Mouse (Mus musculus) megakaryocyte, embryonic 14.5 days (primary cell): ENCODE measurements around the gene Spata2. TPM values are rescaled to one million over a fixed set of nuclear protein-coding genes. Genes with fewer than 3 reads are reported as not detected.

ENCODE experiments used
- H3K27me3 ChIP-seq: replicated peaks from 2 replicates; pipeline ENCODE3; 2012; ENCODE audit warnings: inconsistent platforms
- H3K36me3 ChIP-seq: replicated peaks from 2 replicates; pipeline ENCODE3; 2012; ENCODE audit warnings: low read length, inconsistent platforms, mixed read lengths
- H3K4me1 ChIP-seq: 2 replicates; pipeline ENCODE4 v1.6.1; 2012; ENCODE audit warnings: inconsistent platforms
- H3K4me3 ChIP-seq: replicated peaks from 2 replicates; pipeline ENCODE3; 2012; ENCODE audit warnings: moderate library complexity, mild to moderate bottlenecking, inconsistent platforms
- H3K9me3 ChIP-seq: 2 replicates; pipeline ENCODE4 v1.6.1; 2012; ENCODE audit warnings: inconsistent platforms
- FLI1 ChIP-seq: IDR thresholded peaks from 2 replicates; pipeline ENCODE4 v1.6.1; 2012; ENCODE audit warnings: low read length, inconsistent platforms, mixed read lengths
- GATA1 ChIP-seq: IDR thresholded peaks from 3 replicates; pipeline ENCODE4 v1.6.1; 2012; ENCODE audit warnings: mixed read lengths, low read length, inconsistent platforms, borderline replicate concordance
- polyA plus RNA-seq: library from polyadenylated mRNA; stranded (reverse); fragments of >175 nt; gene quantifications from 2 replicates; pipeline ENCODE4 v1.2.3, GENCODE M21; 2012; ENCODE audit warnings: low replicate concordance; ENCODE audit not compliant: insufficient read depth

Gene Spata2
- polyA plus RNA-seq, 1 experiment = 10.0 TPM

DNA sequence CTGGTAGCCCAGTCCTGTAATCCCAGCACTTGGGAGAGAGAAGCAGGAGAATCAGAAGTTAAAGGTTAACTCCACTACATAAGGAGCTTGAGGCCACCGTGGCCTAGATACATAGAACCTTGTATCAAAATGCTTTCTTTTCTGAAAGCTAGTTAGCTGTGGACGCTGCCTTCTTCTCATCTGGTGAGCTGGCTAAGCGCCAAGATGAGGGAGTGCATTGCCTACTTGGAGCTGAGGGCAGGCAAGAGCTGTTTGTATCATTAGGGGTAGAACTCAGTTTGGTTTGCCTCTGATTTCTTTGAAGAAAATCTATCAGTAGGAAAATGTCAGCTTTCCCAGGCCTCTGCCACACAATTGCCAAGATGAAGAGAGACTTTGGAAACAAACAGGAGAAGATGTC is 38.9 kb downstream of the Spata2 start:
- Histone ChIP-seq H3K4me1 (no peaks in the 10 kb centered on the region; the same call in 1 of the 2 replicates), H3K4me3 (no peak overlapping the region), H3K36me3 (peaks cover 89% of the 10 kb centered on the region), H3K9me3 (no peaks in the 10 kb centered on the region), H3K27me3 (no peaks in the 10 kb centered on the region)
- TF ChIP-seq FLI1 = no peak

DNA sequence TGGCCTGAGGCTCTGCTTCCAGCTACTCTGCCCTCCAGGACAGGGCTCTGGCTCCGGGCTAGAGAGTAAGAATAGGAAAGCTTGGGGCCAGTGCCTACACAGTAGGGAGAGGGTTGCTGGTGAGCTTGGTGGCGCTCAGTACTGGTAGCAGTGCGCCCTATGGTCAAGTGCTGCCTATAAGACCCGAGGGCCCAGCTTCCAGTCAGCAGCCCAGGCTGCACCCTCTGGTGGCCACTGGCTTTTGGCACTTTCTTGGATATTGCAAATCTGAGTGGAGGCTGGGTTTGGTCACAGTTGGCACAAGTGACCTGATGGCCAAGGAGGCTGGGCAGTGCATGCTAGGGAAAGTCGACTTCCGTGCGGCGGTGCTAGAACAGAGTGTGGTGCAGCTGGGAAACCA is 42.0 kb downstream of the Spata2 start:
- no peak overlapping the region for H3K4me3 ChIP-seq
- H3K36me3 ChIP-seq = peaks cover 88% of the 10 kb centered on the region
- H3K27me3 ChIP-seq = no peaks in the 10 kb centered on the region
- peaks cover 8% of the 10 kb centered on the region for H3K4me1 ChIP-seq
- TF ChIP-seq FLI1 = no peak
- no peak for TF ChIP-seq GATA1
- H3K9me3 ChIP-seq = no peaks in the 10 kb centered on the region

DNA sequence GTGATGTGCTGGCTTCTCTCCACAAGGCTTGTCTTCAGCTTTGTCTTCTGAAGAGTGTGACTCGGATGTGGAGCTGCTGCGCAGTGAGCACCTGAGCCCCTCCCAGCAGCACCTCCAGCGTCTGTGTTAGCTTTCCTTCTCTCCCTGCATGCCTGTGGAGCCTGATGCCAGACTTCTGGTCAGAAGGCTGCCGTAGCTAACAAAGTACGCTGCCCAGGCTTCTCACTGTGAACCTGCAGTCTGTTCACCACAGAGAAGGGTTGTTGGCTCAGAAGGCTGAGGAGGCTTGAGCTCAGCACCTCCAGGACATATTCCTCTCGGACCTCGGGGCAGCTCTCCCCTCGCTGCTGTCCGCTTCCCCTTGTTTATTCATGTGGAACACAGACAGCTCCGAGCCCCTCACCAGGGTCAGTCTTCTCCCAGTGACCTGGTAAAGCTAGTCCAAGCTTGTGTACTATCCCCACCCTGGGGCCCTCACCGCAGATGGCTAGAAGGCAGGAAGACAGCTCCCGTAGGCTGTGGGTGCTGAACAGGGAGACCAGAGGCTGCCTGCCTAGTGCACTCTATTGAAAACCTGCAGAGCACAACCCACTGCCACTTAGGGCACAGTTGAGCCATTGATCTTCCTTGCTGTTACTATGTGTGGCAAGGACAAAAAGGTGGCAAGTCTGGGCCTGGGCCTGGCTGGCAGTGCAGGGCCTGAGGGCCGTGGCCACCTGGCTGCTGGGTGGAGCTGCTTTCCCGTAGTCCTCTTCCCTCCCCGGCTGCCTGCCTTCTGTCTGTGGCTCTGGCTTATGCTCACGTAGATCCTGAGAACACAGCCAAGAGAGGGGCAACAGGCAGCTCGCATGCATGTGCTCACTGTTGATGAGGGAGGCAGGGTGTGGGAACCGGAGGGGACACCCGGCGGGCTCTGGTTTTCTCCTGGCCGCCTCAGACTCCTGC is 43.1 kb downstream of the Spata2 start:
- Histone ChIP-seq H3K27me3 (no peaks in the 10 kb centered on the region), H3K4me1 (peaks cover 17% of the 10 kb centered on the region), H3K36me3 (peaks cover 89% of the 10 kb centered on the region), H3K4me3 (no peak overlapping the region), H3K9me3 (no peaks in the 10 kb centered on the region)
- TF ChIP-seq GATA1 (no peak), FLI1 (no peak)

DNA sequence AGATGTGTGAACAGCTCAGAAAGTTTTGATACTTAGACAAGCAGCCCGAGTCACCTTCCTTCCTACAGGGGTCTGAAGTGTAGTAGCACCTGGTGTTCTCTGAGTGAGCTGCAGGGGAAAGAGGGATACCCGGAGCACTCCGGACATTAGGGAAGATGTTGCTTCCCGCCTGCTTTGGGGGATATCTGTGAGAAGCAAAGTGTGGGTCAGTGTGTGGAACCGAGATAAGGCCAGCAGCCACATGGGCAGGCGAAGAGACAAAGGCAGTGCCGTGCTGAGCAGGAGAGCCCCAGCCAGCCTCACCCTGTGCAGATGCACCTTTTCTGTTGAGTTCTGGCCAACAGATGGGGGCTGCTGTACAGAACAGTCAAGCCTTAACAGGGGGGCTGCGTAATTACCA is 45.1 kb downstream of the Spata2 start:
- Histone ChIP-seq H3K4me3 (no peak overlapping the region), H3K36me3 (peaks cover 89% of the 10 kb centered on the region), H3K4me1 (peaks cover 17% of the 10 kb centered on the region), H3K9me3 (no peaks in the 10 kb centered on the region), H3K27me3 (no peaks in the 10 kb centered on the region)
- TF ChIP-seq GATA1 = no peak
- TF ChIP-seq FLI1 = no peak

DNA sequence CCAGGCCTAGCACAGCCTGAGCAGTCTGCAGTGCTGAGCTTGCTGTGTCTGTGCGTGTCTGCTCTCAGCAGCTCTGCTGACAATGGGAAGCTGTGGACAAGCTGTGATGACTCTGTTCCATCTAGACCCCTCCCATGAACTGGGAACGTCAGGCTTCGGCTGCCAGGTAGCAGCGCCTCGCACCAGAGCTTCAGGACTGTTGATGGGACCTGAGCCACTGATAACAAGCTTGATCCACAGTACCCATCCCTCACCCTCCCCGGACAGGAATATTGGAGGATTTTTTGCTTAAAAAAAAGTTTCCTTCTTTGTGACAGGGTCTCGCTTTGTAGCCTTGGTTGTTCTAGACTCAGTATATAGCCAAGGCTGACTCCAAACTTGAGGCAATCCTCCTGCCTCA is 45.5 kb downstream of the Spata2 start:
- Histone ChIP-seq H3K9me3 (no peaks in the 10 kb centered on the region), H3K36me3 (peaks cover 93% of the 10 kb centered on the region), H3K4me1 (peaks cover 17% of the 10 kb centered on the region), H3K27me3 (no peaks in the 10 kb centered on the region), H3K4me3 (no peak overlapping the region)
- TF ChIP-seq FLI1 (no peak), GATA1 (no peak)

DNA sequence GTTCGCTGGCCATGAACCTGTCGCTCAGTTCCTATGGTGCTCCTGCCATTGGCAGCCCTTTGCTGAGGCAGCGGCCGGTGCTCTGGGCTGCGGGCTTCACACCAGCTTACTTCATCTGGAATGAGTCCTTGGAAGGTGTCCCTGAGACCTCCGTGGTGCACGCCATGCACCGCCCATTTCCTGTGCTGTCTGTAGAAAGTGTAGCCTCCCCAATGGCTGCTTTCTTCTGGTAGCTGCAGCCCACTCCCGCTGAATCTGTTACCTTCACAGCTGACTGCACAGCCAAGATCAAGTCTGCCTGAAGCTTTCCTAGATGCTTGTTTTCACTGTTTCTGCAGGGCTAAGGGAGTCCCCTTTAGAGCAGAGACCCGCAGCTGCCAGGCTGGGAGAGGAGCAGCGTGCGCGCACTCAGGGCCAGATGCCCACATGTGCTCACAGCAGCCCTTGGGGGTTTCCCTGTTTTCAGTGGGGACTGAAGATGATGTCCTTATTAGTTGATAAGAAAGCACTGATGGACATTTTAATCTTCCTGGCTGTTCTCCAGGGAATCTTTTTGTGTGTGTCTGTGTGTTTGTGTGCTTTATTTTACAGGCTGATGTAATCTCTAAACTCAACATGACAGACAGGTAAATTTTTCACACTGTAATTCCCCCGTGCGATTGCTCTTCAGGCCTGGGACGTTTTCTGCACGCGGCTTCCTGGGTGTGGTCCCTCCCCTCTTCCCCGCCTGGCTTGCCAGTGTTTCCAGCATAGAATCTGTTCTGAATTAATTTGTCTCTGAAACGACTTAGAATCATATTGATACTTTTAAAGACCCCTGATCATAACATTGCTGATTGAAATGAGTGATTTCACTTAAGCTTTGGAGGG is 46.5 kb downstream of the Spata2 start:
- TF ChIP-seq FLI1 = no peak
- no peak for TF ChIP-seq GATA1
- H3K9me3 ChIP-seq = no peaks in the 10 kb centered on the region
- no peak overlapping the region for H3K4me3 ChIP-seq
- no peaks in the 10 kb centered on the region for H3K27me3 ChIP-seq
- peaks cover 17% of the 10 kb centered on the region for H3K4me1 ChIP-seq
- H3K36me3 ChIP-seq = peaks cover 95% of the 10 kb centered on the region

DNA sequence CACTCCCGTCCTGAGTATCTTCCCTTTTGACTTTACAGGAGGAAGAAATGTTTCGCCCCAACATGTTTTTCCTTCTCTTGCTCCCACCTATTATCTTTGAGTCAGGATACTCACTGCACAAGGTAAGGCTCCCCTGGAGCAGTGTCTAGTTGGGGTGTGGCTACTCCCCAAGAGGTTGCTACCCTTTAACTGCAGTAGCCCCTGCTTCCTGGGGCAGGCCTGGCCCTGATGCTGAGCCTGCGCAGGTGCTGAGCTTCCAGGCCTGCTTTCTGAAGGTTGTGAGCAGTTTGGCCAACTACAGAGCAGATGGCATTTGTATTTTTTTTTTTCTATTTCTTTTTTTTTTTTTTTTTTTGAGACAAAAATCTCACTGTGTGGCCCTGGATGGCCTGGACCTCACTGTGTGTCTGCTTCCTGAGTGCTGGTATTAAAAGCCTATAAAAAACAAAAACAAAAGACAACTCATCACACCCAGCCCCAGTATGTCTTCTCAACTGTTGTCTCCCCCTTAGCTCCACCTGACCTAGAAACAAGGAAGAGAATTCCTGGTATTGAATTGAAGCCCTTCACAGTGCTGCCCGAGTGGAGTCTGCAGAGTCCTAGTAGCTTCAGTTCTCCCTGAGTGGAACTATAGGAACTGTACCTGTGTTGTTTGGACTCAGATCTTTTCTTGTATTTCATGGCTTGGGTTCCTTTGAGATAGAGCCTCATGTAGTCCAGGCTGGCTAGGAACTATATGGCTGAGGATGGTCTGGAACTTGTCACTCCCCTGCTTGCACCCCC is 49.1 kb downstream of the Spata2 start:
- no peak overlapping the region for H3K4me3 ChIP-seq
- H3K27me3 ChIP-seq = no peaks in the 10 kb centered on the region
- peaks cover 95% of the 10 kb centered on the region for H3K36me3 ChIP-seq
- TF ChIP-seq GATA1 (no peak), FLI1 (no peak)
- peaks cover 12% of the 10 kb centered on the region for H3K9me3 ChIP-seq
- H3K4me1 ChIP-seq = peaks cover 17% of the 10 kb centered on the region

DNA sequence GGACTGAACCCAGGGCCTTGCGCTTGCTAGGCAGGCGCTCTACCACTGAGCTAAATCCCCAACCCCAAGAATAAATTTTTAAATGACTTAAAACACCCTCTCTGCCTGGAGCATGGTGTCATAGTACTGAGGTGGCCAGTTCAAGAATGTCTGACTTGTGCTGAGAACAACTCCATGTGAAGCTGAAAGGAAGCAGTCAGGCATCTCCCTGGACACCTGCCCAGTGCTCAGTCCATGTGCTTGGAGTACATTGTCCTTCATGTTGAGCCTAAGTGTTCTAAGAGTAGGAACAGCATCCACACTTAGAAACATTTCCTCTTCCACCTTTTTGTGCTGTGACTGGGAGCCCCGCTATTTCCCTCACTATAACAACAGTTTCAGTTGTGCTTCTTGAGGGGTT is 53.3 kb downstream of the Spata2 start:
- TF ChIP-seq FLI1 = no peak
- TF ChIP-seq GATA1 = no peak
- H3K9me3 ChIP-seq = peaks cover 16% of the 10 kb centered on the region
- peaks cover 6% of the 10 kb centered on the region; the same call in 1 of the 2 replicates for H3K4me1 ChIP-seq
- H3K4me3 ChIP-seq = no peak overlapping the region
- H3K36me3 ChIP-seq = peaks cover 95% of the 10 kb centered on the region
- H3K27me3 ChIP-seq = no peaks in the 10 kb centered on the region

DNA sequence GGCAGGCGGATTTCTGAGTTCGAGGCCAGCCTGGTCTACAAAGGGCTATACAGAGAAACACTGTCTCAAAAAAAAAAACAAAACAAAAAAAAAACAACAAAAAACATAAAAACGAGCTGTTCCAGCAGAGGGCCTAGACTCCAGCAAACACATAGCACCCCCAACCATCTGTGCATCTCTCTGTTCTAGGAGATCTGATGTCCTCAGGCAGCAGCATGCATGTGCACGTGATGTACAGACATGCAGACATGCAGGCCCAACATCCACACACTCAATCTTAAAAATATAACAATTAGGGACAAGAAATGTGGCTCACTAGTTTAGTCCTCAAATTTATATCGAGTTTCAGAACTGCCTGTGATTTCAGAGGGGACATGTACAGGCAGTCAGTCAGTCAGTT is 56.3 kb downstream of the Spata2 start:
- Histone ChIP-seq H3K4me1 (peaks cover 14% of the 10 kb centered on the region; the same call in 1 of the 2 replicates), H3K27me3 (no peaks in the 10 kb centered on the region), H3K36me3 (peaks cover 92% of the 10 kb centered on the region), H3K9me3 (peaks cover 16% of the 10 kb centered on the region), H3K4me3 (no peak overlapping the region)
- no peak for TF ChIP-seq FLI1
- TF ChIP-seq GATA1 = no peak
